Mouse (Mus musculus): ENCODE data around the gene Znhit6. TPM values are rescaled to one million over a fixed set of nuclear protein-coding genes. Genes with fewer than 3 reads are reported as not detected.

Znhit6 gene
- polyA plus RNA-seq, 1 experiment from 2014 or later, result 32.7 TPM

- Histone ChIP-seq H3K36me3 (peaks cover 74% of the 10 kb centered on the region), H3K4me1 (replicated peaks) (no peaks in the 10 kb centered on the region), H3K27me3 (ENCODE audit: insufficient read depth, poor library complexity, severe bottlenecking) (no peaks in the 10 kb centered on the region), H3K4me3 (no peak overlapping the region), H3K27ac (no peak overlapping the region), H3K9me3 (no peaks in the 10 kb centered on the region)
- WGBS, result 84% methylated on average over 3 of the region's 3 CpGs
- DNase-seq (ENCODE audit: low spot score), result no peak
Observed at GRCm38 (mm10) chr3:145583522-145584200, 7.7 kb downstream of the Znhit6 start.

DNA sequence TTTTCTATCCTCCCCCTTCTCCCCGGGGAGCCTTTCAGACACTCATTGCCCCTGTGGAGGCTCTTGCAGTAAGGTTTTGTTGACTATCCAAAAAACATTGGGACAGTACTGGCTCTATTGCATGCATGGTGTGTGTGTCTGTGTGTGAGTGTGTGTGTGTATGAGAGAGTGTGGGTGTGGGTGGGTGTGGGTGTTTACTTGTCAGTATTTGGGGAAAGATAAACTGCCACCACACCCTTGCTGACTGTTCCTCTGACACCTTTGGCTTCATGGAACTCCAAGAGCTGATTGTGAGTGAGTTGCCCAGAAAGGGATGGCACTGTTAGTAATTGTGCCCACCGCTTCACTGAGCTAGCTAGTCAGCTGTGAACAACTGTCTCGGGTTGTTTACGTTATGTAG lies 14.6 kb downstream of the Znhit6 start:
- 95% methylated on average over 4 of the region's 4 CpGs for WGBS
- no peaks in the 10 kb centered on the region for H3K4me1 ChIP-seq (replicated peaks)
- no peak overlapping the region for H3K27ac ChIP-seq
- H3K9me3 ChIP-seq, result no peaks in the 10 kb centered on the region
- no peaks in the 10 kb centered on the region for H3K27me3 ChIP-seq (ENCODE audit: insufficient read depth, poor library complexity, severe bottlenecking)
- H3K36me3 ChIP-seq, result peaks cover 76% of the 10 kb centered on the region
- DNase-seq (ENCODE audit: low spot score), result no peak
- no peak overlapping the region for H3K4me3 ChIP-seq

DNA sequence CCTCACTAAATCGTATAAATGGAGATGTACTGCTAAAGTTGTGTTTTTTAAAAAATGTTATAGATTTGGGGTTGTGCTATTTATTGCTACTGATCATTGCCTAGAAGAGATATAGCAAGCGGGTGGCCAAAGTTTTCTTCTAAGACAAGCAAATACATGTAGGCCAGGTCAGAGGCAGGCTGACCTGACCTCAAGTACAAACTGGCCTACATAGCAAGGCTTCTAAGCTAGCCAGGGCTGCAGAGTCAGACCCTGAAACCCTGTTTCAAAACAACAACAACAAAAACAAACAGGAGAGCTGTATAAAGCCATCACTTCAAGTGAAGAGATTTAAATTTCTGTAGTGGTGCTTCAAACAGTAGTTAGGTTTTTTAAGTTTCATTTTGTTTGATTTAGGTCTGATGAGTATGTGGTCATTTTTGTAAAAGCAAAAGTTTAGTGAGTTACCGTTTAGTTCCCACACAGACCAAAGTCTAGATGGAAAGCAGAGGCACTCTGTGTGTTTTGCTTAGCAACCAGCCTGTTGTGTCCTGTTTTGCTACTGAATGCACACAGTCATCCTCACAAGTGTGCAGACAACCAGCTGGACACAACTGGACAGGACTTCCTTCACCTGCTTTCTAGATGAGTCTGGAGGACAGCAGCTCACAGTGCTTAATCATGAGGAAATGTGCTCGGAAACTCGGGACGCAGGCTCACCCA lies 16.0 kb downstream of the Znhit6 start:
- Histone ChIP-seq H3K36me3 (peaks cover 70% of the 10 kb centered on the region), H3K4me3 (no peak overlapping the region), H3K27me3 (ENCODE audit: insufficient read depth, poor library complexity, severe bottlenecking) (no peaks in the 10 kb centered on the region), H3K4me1 (replicated peaks) (no peaks in the 10 kb centered on the region), H3K27ac (no peak overlapping the region), H3K9me3 (no peaks in the 10 kb centered on the region)
- 95% methylated on average over 6 of the region's 6 CpGs for WGBS
- DNase-seq (ENCODE audit: low spot score), result no peak

DNA sequence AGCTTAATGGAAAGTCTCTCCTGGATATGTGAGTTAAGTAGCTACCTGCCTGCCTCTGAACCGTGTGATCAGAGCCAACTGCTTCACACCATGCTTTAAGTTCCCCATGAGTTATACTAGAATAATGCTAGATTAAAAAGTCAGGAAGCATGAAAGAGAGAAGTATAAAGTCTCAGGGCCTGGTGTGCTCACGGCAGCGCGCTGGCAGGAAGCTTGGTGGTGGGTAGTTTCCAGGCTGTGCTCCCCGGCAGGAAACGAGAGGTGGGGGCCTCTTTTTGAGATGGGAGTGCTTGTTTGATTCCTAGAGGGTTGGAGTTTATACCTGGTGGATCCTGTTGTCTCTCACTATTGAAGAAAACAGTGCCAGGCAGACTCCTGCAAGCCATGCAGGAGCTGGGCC lies 19.3 kb downstream of the Znhit6 start:
- H3K9me3 ChIP-seq, result peaks cover 2% of the 10 kb centered on the region; the same call in 1 of the 2 replicates
- DNase-seq (ENCODE audit: low spot score), result no peak
- no peaks in the 10 kb centered on the region for H3K4me1 ChIP-seq (replicated peaks)
- H3K4me3 ChIP-seq, result no peak overlapping the region
- H3K27me3 ChIP-seq (ENCODE audit: insufficient read depth, poor library complexity, severe bottlenecking), result no peaks in the 10 kb centered on the region
- 93% methylated on average over 6 of the region's 6 CpGs for WGBS
- H3K36me3 ChIP-seq, result peaks cover 87% of the 10 kb centered on the region
- no peak overlapping the region for H3K27ac ChIP-seq

DNA sequence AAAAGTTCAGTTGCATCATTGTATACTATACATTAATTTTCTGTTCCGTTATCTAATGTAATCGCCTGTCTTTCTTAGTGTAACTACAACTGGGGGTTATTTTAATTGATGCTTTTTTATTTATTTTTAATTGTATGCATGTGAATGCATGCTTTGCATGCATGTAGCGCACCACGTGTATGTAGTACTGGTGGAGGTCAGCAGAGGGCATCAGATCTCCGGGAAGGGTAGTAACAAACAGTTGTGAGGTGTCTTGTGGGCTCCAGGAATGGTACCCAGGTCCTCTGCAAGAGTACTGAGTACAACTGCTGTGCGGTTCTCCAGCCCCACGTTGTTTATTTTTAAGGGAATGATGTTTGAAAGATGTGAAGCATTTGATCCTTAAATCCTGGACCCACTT lies 23.1 kb downstream of the Znhit6 start:
- H3K4me1 ChIP-seq (replicated peaks), result peaks cover 8% of the 10 kb centered on the region; the same call in 1 of the 2 replicates
- no peak for DNase-seq (ENCODE audit: low spot score)
- H3K27me3 ChIP-seq (ENCODE audit: insufficient read depth, poor library complexity, severe bottlenecking), result no peaks in the 10 kb centered on the region
- H3K36me3 ChIP-seq, result peaks cover 89% of the 10 kb centered on the region
- WGBS, result 95% methylated on average over 7 of the region's 7 CpGs
- H3K4me3 ChIP-seq, result no peak overlapping the region
- H3K9me3 ChIP-seq, result peaks cover 2% of the 10 kb centered on the region; the same call in 1 of the 2 replicates
- H3K27ac ChIP-seq, result no peak overlapping the region

GRCm38 (mm10) chr3:145600801-145601200 lies 24.8 kb downstream of the Znhit6 start:
- no peak overlapping the region for H3K4me3 ChIP-seq
- WGBS, result 93% methylated on average over 6 of the region's 6 CpGs
- peaks cover 2% of the 10 kb centered on the region; the same call in 1 of the 2 replicates for H3K9me3 ChIP-seq
- no peak overlapping the region for H3K27ac ChIP-seq
- peaks cover 8% of the 10 kb centered on the region; the same call in 1 of the 2 replicates for H3K4me1 ChIP-seq (replicated peaks)
- peaks cover 89% of the 10 kb centered on the region for H3K36me3 ChIP-seq
- no peaks in the 10 kb centered on the region for H3K27me3 ChIP-seq (ENCODE audit: insufficient read depth, poor library complexity, severe bottlenecking)
- DNase-seq (ENCODE audit: low spot score), result no peak

DNA sequence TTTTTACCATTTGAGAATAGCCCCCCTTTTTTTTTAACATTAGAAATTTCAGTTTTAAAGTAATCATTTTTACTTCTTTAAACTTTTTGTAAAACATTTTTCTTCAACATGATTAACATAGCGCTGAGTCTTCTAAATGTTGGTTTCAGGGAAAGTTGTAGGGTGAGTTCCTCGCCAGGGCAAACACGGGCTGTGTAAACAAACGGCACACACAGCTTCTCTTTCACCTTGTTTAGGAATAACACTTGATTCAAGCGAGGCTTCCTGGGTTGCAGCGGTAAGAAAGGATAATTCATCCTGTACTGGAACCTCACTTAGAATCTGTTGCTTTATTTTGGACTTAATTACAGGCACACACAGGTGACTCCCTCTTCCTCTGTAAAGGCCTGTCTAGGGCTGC lies 25.3 kb downstream of the Znhit6 start:
- peaks cover 8% of the 10 kb centered on the region; the same call in 1 of the 2 replicates for H3K4me1 ChIP-seq (replicated peaks)
- WGBS, result 81% methylated on average over 6 of the region's 6 CpGs
- DNase-seq (ENCODE audit: low spot score), result no peak
- H3K27ac ChIP-seq, result no peak overlapping the region
- H3K4me3 ChIP-seq, result no peak overlapping the region
- H3K9me3 ChIP-seq, result peaks cover 2% of the 10 kb centered on the region; the same call in 1 of the 2 replicates
- H3K27me3 ChIP-seq (ENCODE audit: insufficient read depth, poor library complexity, severe bottlenecking), result no peaks in the 10 kb centered on the region
- peaks cover 87% of the 10 kb centered on the region for H3K36me3 ChIP-seq

- 84% methylated on average over 11 of the region's 11 CpGs for WGBS
- peaks cover 8% of the 10 kb centered on the region; the same call in 1 of the 2 replicates for H3K4me1 ChIP-seq (replicated peaks)
- no peaks in the 10 kb centered on the region for H3K27me3 ChIP-seq (ENCODE audit: insufficient read depth, poor library complexity, severe bottlenecking)
- H3K27ac ChIP-seq, result no peak overlapping the region
- no peak for DNase-seq (ENCODE audit: low spot score)
- peaks cover 91% of the 10 kb centered on the region for H3K36me3 ChIP-seq
- no peak overlapping the region for H3K4me3 ChIP-seq
- peaks cover 2% of the 10 kb centered on the region; the same call in 1 of the 2 replicates for H3K9me3 ChIP-seq
Observed at GRCm38 (mm10) chr3:145602410-145603206, 26.6 kb downstream of the Znhit6 start.

DNA sequence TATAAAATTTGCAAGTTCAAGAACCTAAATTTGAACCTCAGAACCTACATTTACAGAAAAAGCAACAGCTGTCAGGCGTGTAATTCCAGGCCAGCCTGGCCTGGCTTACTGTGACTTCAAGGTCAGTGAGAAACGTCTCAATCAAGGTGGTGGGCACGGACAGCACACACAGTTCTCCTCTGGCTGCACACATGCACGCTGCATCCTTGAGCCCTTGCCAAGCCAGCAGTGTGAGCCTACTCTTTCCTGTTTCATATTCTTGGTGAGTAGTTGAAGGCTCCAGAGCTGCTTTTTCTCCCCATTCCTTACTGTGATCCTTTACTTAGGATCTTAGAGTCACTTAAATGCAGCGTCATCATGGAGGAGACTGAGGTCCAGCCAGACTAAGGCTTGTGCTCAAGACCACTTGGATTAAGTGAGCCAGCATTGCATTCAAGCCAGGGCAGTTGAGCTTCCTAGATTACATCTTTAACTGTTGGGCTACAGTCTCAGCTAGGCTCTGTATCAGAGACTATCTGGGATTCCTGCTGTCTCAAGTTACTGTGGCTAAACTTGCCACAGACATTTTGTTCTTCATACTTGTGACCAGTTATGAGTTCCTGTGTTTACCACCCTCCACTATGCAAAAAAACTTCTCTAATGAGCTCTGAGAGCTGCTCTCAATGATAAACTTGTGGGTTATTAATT lies 29.6 kb downstream of the Znhit6 start:
- Histone ChIP-seq H3K27ac (no peak overlapping the region), H3K9me3 (no peaks in the 10 kb centered on the region), H3K4me3 (no peak overlapping the region), H3K27me3 (ENCODE audit: insufficient read depth, poor library complexity, severe bottlenecking) (no peaks in the 10 kb centered on the region), H3K4me1 (replicated peaks) (peaks cover 8% of the 10 kb centered on the region; the same call in 1 of the 2 replicates), H3K36me3 (peaks cover 68% of the 10 kb centered on the region)
- no peak for DNase-seq (ENCODE audit: low spot score)
- 92% methylated on average over 5 of the region's 5 CpGs for WGBS

DNA sequence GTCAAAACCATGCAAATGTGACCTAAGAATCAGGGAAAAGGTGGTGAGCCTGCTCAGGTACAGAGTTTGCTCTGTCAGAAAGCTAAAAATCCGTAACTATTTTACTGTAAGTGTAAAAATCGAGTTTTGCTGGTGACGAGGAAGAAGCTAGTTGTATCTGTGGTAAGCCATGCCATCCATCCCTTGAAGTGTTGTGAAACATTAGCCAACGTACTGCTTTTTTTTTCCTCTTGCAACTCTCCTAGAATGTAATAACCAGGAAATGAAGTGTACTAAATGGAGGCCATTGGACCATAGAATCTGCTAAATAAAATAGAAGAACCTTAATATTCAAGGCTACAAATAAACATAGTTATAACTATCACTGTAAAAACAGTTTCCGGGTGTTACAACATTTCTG lies 32.3 kb downstream of the Znhit6 start:
- 91% methylated on average over 5 of the region's 5 CpGs for WGBS
- H3K27ac ChIP-seq, result no peak overlapping the region
- no peak for DNase-seq (ENCODE audit: low spot score)
- no peaks in the 10 kb centered on the region for H3K9me3 ChIP-seq
- no peaks in the 10 kb centered on the region for H3K4me1 ChIP-seq (replicated peaks)
- peaks cover 44% of the 10 kb centered on the region for H3K36me3 ChIP-seq
- no peaks in the 10 kb centered on the region for H3K27me3 ChIP-seq (ENCODE audit: insufficient read depth, poor library complexity, severe bottlenecking)
- no peak overlapping the region for H3K4me3 ChIP-seq

DNA sequence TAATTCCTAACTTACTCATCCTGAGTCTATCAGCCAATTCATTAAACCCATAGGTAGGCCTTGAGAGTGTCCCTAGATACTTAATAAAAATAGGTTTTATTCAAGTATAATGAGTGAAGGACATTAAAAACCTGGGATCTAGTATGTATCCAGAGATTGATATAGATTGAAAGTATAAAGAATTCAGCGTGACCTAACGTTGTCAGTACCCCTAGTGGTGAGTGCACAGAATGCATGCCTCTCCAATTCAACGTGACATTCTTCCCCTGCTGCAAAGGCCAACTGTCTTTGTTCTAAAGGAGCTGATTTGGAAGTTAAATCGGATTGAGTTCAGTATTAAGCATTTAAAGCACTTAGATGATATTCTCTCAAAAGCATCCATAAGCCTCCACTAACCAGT lies 36.7 kb downstream of the Znhit6 start:
- H3K27ac ChIP-seq, result no peak overlapping the region
- no peaks in the 10 kb centered on the region for H3K9me3 ChIP-seq
- no peaks in the 10 kb centered on the region for H3K27me3 ChIP-seq (ENCODE audit: insufficient read depth, poor library complexity, severe bottlenecking)
- H3K36me3 ChIP-seq, result peaks cover 7% of the 10 kb centered on the region; the same call in 1 of the 2 replicates
- peaks cover 18% of the 10 kb centered on the region for H3K4me1 ChIP-seq (replicated peaks)
- WGBS, result 29% methylated on average over 4 of the region's 4 CpGs
- no peak overlapping the region for H3K4me3 ChIP-seq
- DNase-seq (ENCODE audit: low spot score), result no peak

DNA sequence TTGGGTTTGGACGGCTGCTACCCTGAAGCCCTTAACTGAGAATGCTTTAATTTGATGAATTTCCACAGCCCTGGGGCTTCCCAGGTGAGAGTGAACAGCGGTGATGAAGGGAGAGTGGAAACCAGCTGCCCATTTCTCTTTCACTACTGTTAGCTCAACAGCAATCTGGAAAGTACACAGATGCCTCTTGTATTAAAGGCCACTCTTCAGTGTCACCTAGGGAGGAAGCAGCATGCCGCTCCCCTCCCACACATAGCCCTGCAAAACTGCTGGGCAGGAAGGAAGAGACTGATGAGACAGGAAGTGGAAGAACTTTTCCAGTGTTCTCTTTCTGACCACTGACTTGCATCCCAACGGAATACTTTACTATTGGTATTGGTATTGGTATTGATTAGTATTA lies 37.2 kb downstream of the Znhit6 start:
- Histone ChIP-seq H3K27me3 (ENCODE audit: insufficient read depth, poor library complexity, severe bottlenecking) (no peaks in the 10 kb centered on the region), H3K27ac (no peak overlapping the region), H3K36me3 (0 out of 2 replicates have a peak, but pooled peaks cover 6% of the 10 kb centered on the region), H3K4me1 (replicated peaks) (peaks cover 20% of the 10 kb centered on the region), H3K4me3 (no peak overlapping the region), H3K9me3 (no peaks in the 10 kb centered on the region)
- DNase-seq (ENCODE audit: low spot score), result no peak
- WGBS, result 84% methylated on average over 4 of the region's 4 CpGs

Data from hindbrain, embryonic 10.5 days (tissue).